In the genomic region with DNA sequence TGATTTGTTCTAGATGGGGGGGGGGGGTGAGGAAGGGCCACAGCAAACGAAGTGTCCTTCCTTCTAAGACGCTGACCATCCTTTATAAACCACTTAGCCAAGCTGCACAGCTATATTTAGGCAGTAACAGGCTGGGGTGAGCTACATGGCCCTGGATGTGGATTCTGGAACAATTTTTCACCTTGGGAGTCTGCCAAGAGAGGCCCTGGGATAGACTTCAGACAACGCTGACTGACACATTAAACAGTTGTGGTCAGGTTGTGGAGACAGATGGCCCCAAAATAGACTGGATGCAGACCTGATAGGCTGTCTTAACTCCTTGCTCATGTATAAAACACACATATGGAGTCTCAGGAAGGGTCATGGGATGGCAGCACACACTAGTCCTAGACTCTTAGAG, we compare ENCODE assay signal across 9 mouse cellular contexts. TPM values are rescaled to one million over a fixed set of nuclear protein-coding genes. Genes with fewer than 3 reads are reported as not detected.
DNase-seq lines count a peak whose midpoint lies in the region; ATAC-seq and TF ChIP-seq lines count a peak whose summit lies in the region.
"Had no signal": no experiment of that assay in that cellular context is flagged by ENCODE, and none has a peak within 500 bp of the region (broad histone marks: within the 10 kb centered on the region; RNA-seq: fewer than 3 reads in every experiment).

No protein-coding gene starts in this region.

- no peak overlapping the region for H3K4me3 ChIP-seq in heart, embryonic 12.5 days
- H3K4me3 ChIP-seq in lung, postnatal 0 days (ENCODE audit: low read depth, low read length), result no peak overlapping the region
- no peak overlapping the region for H3K4me3 ChIP-seq in forebrain, embryonic 10.5 days
- no peak overlapping the region for H3K4me3 ChIP-seq in intestine, embryonic 15.5 days (replicated peaks)
- H3K4me3 ChIP-seq: heart, adult 2 months had no signal

- H3K4me2 ChIP-seq in heart, embryonic 12.5 days, result no peak overlapping the region
- no peak overlapping the region for H3K4me2 ChIP-seq in lung, postnatal 0 days (replicated peaks; ENCODE audit: low read depth, low read length)
- no peak overlapping the region for H3K4me2 ChIP-seq in intestine, embryonic 15.5 days (replicated peaks)

- H3K36me3 ChIP-seq in heart, embryonic 12.5 days, result no peaks in the 10 kb centered on the region
- no peaks in the 10 kb centered on the region for H3K36me3 ChIP-seq in lung, postnatal 0 days (ENCODE audit: insufficient read depth, low read length)
- no peaks in the 10 kb centered on the region for H3K36me3 ChIP-seq in forebrain, embryonic 10.5 days (replicated peaks)
- H3K36me3 ChIP-seq in intestine, embryonic 15.5 days, result no peaks in the 10 kb centered on the region

- intact Hi-C loops in heart, postnatal 25 days (cut with DNase I), result no loop called here

- 34% methylated on average over 3 of the region's 3 CpGs for WGBS in heart, embryonic 12.5 days
- WGBS in lung, postnatal 0 days, result 55% methylated on average over 3 of the region's 3 CpGs
- 92% methylated on average over 3 of the region's 3 CpGs for WGBS in forebrain, embryonic 10.5 days
- 54% methylated on average over 3 of the region's 3 CpGs for WGBS in intestine, embryonic 15.5 days

- peak overlapping the region; percentile 84 for H3K27ac ChIP-seq in heart, embryonic 12.5 days (ENCODE audit: poor library complexity, severe bottlenecking)
- H3K27ac ChIP-seq in lung, postnatal 0 days (ENCODE audit: low read length), result no peak overlapping the region
- H3K27ac ChIP-seq in forebrain, embryonic 10.5 days, result no peak overlapping the region
- no peak overlapping the region for H3K27ac ChIP-seq in intestine, embryonic 15.5 days
- H3K27ac ChIP-seq: heart, adult 2 months had no signal

- 0 out of 2 replicates have a peak, but pooled peaks cover 7% of the 10 kb centered on the region for H3K9me3 ChIP-seq in heart, embryonic 12.5 days (replicated peaks)
- no peaks in the 10 kb centered on the region for H3K9me3 ChIP-seq in lung, postnatal 0 days (ENCODE audit: low read length)
- H3K9me3 ChIP-seq in forebrain, embryonic 10.5 days, result peaks cover 6% of the 10 kb centered on the region; the same call in 1 of the 2 replicates
- H3K9me3 ChIP-seq in intestine, embryonic 15.5 days, result no peaks in the 10 kb centered on the region

- peak; percentile 73; the same call in 1 of the 2 replicates for ATAC-seq in heart, embryonic 12.5 days (ENCODE audit: insufficient number of reproducible peaks, low FRiP score)
- ATAC-seq in lung, postnatal 0 days, result peak; percentile 90
- ATAC-seq in intestine, embryonic 15.5 days, result no peak

- peak; percentile 32; the same call in 1 of the 2 replicates for TF ChIP-seq EP300 in lung, postnatal 0 days (IDR thresholded peaks at IDR 0.05)

- peak; percentile 95 for DNase-seq in heart, adult 11 months
- DNase-seq in heart, postnatal 25 days (ENCODE audit: low spot score), result no peak
- DNase-seq in adrenal gland, postnatal 14 days, result peak; percentile 53
- DNase-seq in lung, postnatal 0 days (ENCODE audit: low spot score), result no peak
- DNase-seq in thymus, postnatal 10 days (ENCODE audit: low spot score in 2 of 2), result no peak
- no peak for DNase-seq in forebrain, embryonic 10.5 days (ENCODE audit: extremely low spot score, low spot score)

- H3K27me3 ChIP-seq in heart, embryonic 12.5 days (replicated peaks), result no peaks in the 10 kb centered on the region
- H3K27me3 ChIP-seq in lung, postnatal 0 days (replicated peaks; ENCODE audit: insufficient read depth, low read length), result no peaks in the 10 kb centered on the region
- no peaks in the 10 kb centered on the region for H3K27me3 ChIP-seq in forebrain, embryonic 10.5 days (ENCODE audit: poor library complexity, severe bottlenecking)
- no peaks in the 10 kb centered on the region for H3K27me3 ChIP-seq in intestine, embryonic 15.5 days (replicated peaks)

- TF ChIP-seq CTCF in lung, postnatal 0 days (IDR thresholded peaks at IDR 0.05), result no peak

- no peak overlapping the region for H3K9ac ChIP-seq in heart, embryonic 12.5 days
- H3K9ac ChIP-seq in lung, postnatal 0 days (replicated peaks; ENCODE audit: low read depth), result no peak overlapping the region
- H3K9ac ChIP-seq in intestine, embryonic 15.5 days, result no peak overlapping the region

- peaks cover 19% of the 10 kb centered on the region for H3K4me1 ChIP-seq in heart, embryonic 12.5 days (replicated peaks)
- no peaks in the 10 kb centered on the region for H3K4me1 ChIP-seq in lung, postnatal 0 days (ENCODE audit: insufficient read depth, low read depth, low read length)
- H3K4me1 ChIP-seq in forebrain, embryonic 10.5 days, result no peaks in the 10 kb centered on the region
- peaks cover 10% of the 10 kb centered on the region; the same call in 1 of the 2 replicates for H3K4me1 ChIP-seq in intestine, embryonic 15.5 days (replicated peaks)

RNA-seq across cellular contexts. Expression of a gene that starts 39.9 kb away (rescaled TPM):
- total RNA-seq in heart, postnatal 25 days (2021), result 10 to 100 TPM; 26.6 to 26.8 TPM
- 54.7 and 61.2 TPM in 2 replicates for total RNA-seq in adrenal gland, postnatal 14 days (2021)
- polyA plus RNA-seq in heart, embryonic 12.5 days (2016; fragmentation: Nextera tagmentation; extraction: Ambion mirVana), result 16.2 and 16.9 TPM in 2 replicates
- 10.7 and 11.3 TPM in 2 replicates for polyA plus RNA-seq in lung, postnatal 0 days (2015; fragmentation: Nextera tagmentation; extraction: Ambion mirVana)
- polyA plus RNA-seq in forebrain, embryonic 10.5 days (2016; fragmentation: Nextera tagmentation; extraction: Ambion mirVana), result 16.5 and 19.8 TPM in 2 replicates
- 13.5 and 14.0 TPM in 2 replicates for polyA plus RNA-seq in intestine, embryonic 15.5 days (2015; fragmentation: Nextera tagmentation; extraction: Ambion mirVana)

Comparison
In these comparisons a context has a peak if more than half of its experiments do, and no peak if none do; other contexts are left out.
1. DNase-seq: peak in heart, adult 11 months (single experiment) and adrenal gland, postnatal 14 days (single experiment); none in heart, postnatal 25 days (single experiment), lung, postnatal 0 days (single experiment), thymus, postnatal 10 days (0 of 2) and forebrain, embryonic 10.5 days (single experiment).